ENCODE assay signal across 8 mouse cellular contexts in genomic region chr13:14038911-14039291, GRCm38 (mm10). TPM values are rescaled to one million over a fixed set of nuclear protein-coding genes. Genes with fewer than 3 reads are reported as not detected.
A peak's percentile ranks its signal among the peaks of the same experiment; 100 is the strongest.
DNase-seq lines count a peak whose midpoint lies in the region; ATAC-seq and TF ChIP-seq lines count a peak whose summit lies in the region.

No protein-coding gene starts in this region.

- H3K4me2 ChIP-seq in kidney, embryonic 16.5 days (replicated peaks; ENCODE audit: low read depth, low read length) = peak overlapping the region; percentile 88
- H3K4me2 ChIP-seq in forebrain, embryonic 14.5 days (ENCODE audit: low read length) = peak overlapping the region; percentile 79
- peak overlapping the region; percentile 90 for H3K4me2 ChIP-seq in liver, postnatal 0 days (ENCODE audit: low read depth, low read length)

- WGBS in kidney, embryonic 16.5 days = 0% methylated on average over 8 of the region's 8 CpGs
- under 1% methylated on average over 8 of the region's 8 CpGs for WGBS in forebrain, embryonic 14.5 days
- WGBS in liver, postnatal 0 days (ENCODE audit: insufficient replicate concordance) = 2% methylated on average over 8 of the region's 8 CpGs

- H3K4me1 ChIP-seq in kidney, embryonic 16.5 days (ENCODE audit: insufficient read depth, low read length) = peaks cover 15% of the 10 kb centered on the region
- peaks cover 42% of the 10 kb centered on the region for H3K4me1 ChIP-seq in G1E (ENCODE audit: insufficient read depth, low read depth, low read length)
- H3K4me1 ChIP-seq in forebrain, embryonic 14.5 days (ENCODE audit: control insufficient read depth, insufficient read depth, low read length) = peaks cover 6% of the 10 kb centered on the region; the same call in 1 of the 2 replicates
- peaks cover 21% of the 10 kb centered on the region for H3K4me1 ChIP-seq in liver, postnatal 0 days (ENCODE audit: insufficient read depth)

- TF ChIP-seq EP300 in liver, postnatal 0 days (IDR thresholded peaks at IDR 0.05; ENCODE audit: low read depth) = no peak

- DNase-seq in kidney, adult 18-20 months = no peak
- no peak for DNase-seq in G1E (ENCODE audit: low spot score)
- no peak for DNase-seq in forebrain, embryonic 14.5 days (ENCODE audit: low spot score)
- DNase-seq in liver, postnatal 0 days = no peak
- no peak for DNase-seq in MN1 (ENCODE audit: low spot score)
- DNase-seq in right cerebral cortex, postnatal 14 days = no peak
- DNase-seq in right cerebral cortex, adult 18-20 months = no peak

- no peaks in the 10 kb centered on the region for H3K9me3 ChIP-seq in kidney, embryonic 16.5 days (ENCODE audit: low read length)
- H3K9me3 ChIP-seq in G1E (replicated peaks) = no peaks in the 10 kb centered on the region
- H3K9me3 ChIP-seq in forebrain, embryonic 14.5 days (replicated peaks; ENCODE audit: control insufficient read depth, low read length) = no peaks in the 10 kb centered on the region
- H3K9me3 ChIP-seq in liver, postnatal 0 days (ENCODE audit: low read length) = no peaks in the 10 kb centered on the region

- H3K27me3 ChIP-seq in kidney, embryonic 16.5 days (ENCODE audit: insufficient read depth, low read length) = no peaks in the 10 kb centered on the region
- H3K27me3 ChIP-seq in G1E (ENCODE audit: insufficient read depth, low read length) = no peaks in the 10 kb centered on the region
- H3K27me3 ChIP-seq in forebrain, embryonic 14.5 days (replicated peaks; ENCODE audit: control insufficient read depth, insufficient read depth, low read length) = no peaks in the 10 kb centered on the region
- H3K27me3 ChIP-seq in liver, postnatal 0 days (ENCODE audit: insufficient read depth, low read length) = no peaks in the 10 kb centered on the region

- H3K4me3 ChIP-seq in kidney, embryonic 16.5 days (ENCODE audit: low read length) = peak overlapping the region; percentile 70
- H3K4me3 ChIP-seq in G1E (ENCODE audit: low read depth, low read length) = peak overlapping the region; percentile 87
- peak overlapping the region; percentile 64 for H3K4me3 ChIP-seq in forebrain, embryonic 14.5 days (ENCODE audit: low read depth, low read length)
- H3K4me3 ChIP-seq in liver, postnatal 0 days (ENCODE audit: low read depth, low read length) = peak overlapping the region; percentile 94

- H3K27ac ChIP-seq in kidney, embryonic 16.5 days (ENCODE audit: low read length) = peak overlapping the region; percentile 96
- peak overlapping the region; percentile 95 for H3K27ac ChIP-seq in forebrain, embryonic 14.5 days (ENCODE audit: low read depth, low read length)
- peak overlapping the region; percentile 98 for H3K27ac ChIP-seq in liver, postnatal 0 days (ENCODE audit: low read depth)

- H3K36me3 ChIP-seq in kidney, embryonic 16.5 days (ENCODE audit: insufficient read depth, low read length) = no peaks in the 10 kb centered on the region
- H3K36me3 ChIP-seq in G1E (replicated peaks) = peaks cover 10% of the 10 kb centered on the region
- no peaks in the 10 kb centered on the region for H3K36me3 ChIP-seq in forebrain, embryonic 14.5 days (ENCODE audit: control insufficient read depth, insufficient read depth, low read length)
- H3K36me3 ChIP-seq in liver, postnatal 0 days (replicated peaks; ENCODE audit: insufficient read depth, low read length) = no peaks in the 10 kb centered on the region

- H3K9ac ChIP-seq in kidney, embryonic 16.5 days (replicated peaks; ENCODE audit: low read length) = peak overlapping the region; percentile 87
- H3K9ac ChIP-seq in forebrain, embryonic 14.5 days (ENCODE audit: low read length) = peak overlapping the region; percentile 88
- peak overlapping the region; percentile 95 for H3K9ac ChIP-seq in liver, postnatal 0 days (replicated peaks)

- peak; percentile 46 for ATAC-seq in kidney, embryonic 16.5 days (ENCODE audit: low FRiP score, low TSS enrichment)
- ATAC-seq in G1E (ENCODE audit: extremely low read depth, insufficient number of reproducible peaks, low FRiP score, poor library complexity, severe bottlenecking) = no peak
- peak; percentile 60 for ATAC-seq in forebrain, embryonic 14.5 days
- peak; percentile 16; the same call in 1 of the 2 replicates for ATAC-seq in liver, postnatal 0 days

- no peak for TF ChIP-seq CTCF in G1E (IDR thresholded peaks at IDR 0.05; ENCODE audit: low read depth, low read length)
- no peak for TF ChIP-seq CTCF in liver, postnatal 0 days (IDR thresholded peaks at IDR 0.05; ENCODE audit: low read depth)

RNA-seq across cellular contexts. Expression of gene Tbce, which starts 0.5 kb away (rescaled TPM):
- polyA plus RNA-seq in kidney, embryonic 16.5 days (2015; fragmentation: Nextera tagmentation; extraction: Ambion mirVana) = 58.1 and 59.4 TPM in 2 replicates
- total RNA-seq in G1E (2014; fragmentation: Nextera tagmentation) (33.2 and 56.1 TPM in 2 replicates), G1E (2017) (71.0 and 88.8 TPM in 2 replicates)
- polyA plus RNA-seq in G1E (2012) = 1.6 and 2.6 TPM in 2 replicates
- polyA plus RNA-seq in forebrain, embryonic 14.5 days (2014; fragmentation: Nextera tagmentation; extraction: Ambion mirVana) = 97.3 and 107 TPM in 2 replicates
- 17.1 and 22.1 TPM in 2 replicates for polyA plus RNA-seq in liver, postnatal 0 days (2015; fragmentation: Nextera tagmentation; extraction: Ambion mirVana)

RNA-seq across cellular contexts. Expression of gene Arid4b, which starts 24.1 kb away (rescaled TPM):
- 62.7 and 66.8 TPM in 2 replicates for polyA plus RNA-seq in kidney, embryonic 16.5 days (2015; fragmentation: Nextera tagmentation; extraction: Ambion mirVana)
- 57.3 and 61.4 TPM in 2 replicates for total RNA-seq in G1E (2014; fragmentation: Nextera tagmentation)
- 38.2 and 51.2 TPM in 2 replicates for total RNA-seq in G1E (2017)
- polyA plus RNA-seq in G1E (2012) = 7.6 and 7.7 TPM in 2 replicates
- 57.3 and 75.4 TPM in 2 replicates for polyA plus RNA-seq in forebrain, embryonic 14.5 days (2014; fragmentation: Nextera tagmentation; extraction: Ambion mirVana)
- polyA plus RNA-seq in liver, postnatal 0 days (2015; fragmentation: Nextera tagmentation; extraction: Ambion mirVana) = 17.1 and 19.6 TPM in 2 replicates

RNA-seq across cellular contexts. Expression of gene Ggps1, which starts 24.4 kb away (rescaled TPM):
- polyA plus RNA-seq in kidney, embryonic 16.5 days (2015; fragmentation: Nextera tagmentation; extraction: Ambion mirVana) = 51.6 and 52.2 TPM in 2 replicates
- total RNA-seq in G1E (2014; fragmentation: Nextera tagmentation) = 54.9 and 60.4 TPM in 2 replicates
- 44.9 and 46.3 TPM in 2 replicates for total RNA-seq in G1E (2017)
- polyA plus RNA-seq in G1E (2012) = 2.1 and 2.5 TPM in 2 replicates
- polyA plus RNA-seq in forebrain, embryonic 14.5 days (2014; fragmentation: Nextera tagmentation; extraction: Ambion mirVana) = 81.5 and 87.3 TPM in 2 replicates
- 9.0 and 10.2 TPM in 2 replicates for polyA plus RNA-seq in liver, postnatal 0 days (2015; fragmentation: Nextera tagmentation; extraction: Ambion mirVana)
